Mouse (Mus musculus): ENCODE measurements around the gene Zdhhc5. TPM values are rescaled to one million over a fixed set of nuclear protein-coding genes. Genes with fewer than 3 reads are reported as not detected.

Gene Zdhhc5
- polyA plus RNA-seq, 1 experiment from 2014 or later: 28.2 TPM

- H3K4me3 ChIP-seq (ENCODE audit: low read length): no peak overlapping the region
- H3K36me3 ChIP-seq (ENCODE audit: control insufficient read depth, insufficient read depth, low read length): no peaks in the 10 kb centered on the region
- ATAC-seq (ENCODE audit: low read depth): peak; percentile 87
- no peaks in the 10 kb centered on the region for H3K9me3 ChIP-seq (ENCODE audit: control insufficient read depth, low read length)
- H3K27me3 ChIP-seq (ENCODE audit: control insufficient read depth, insufficient read depth, low read depth, low read length): no peaks in the 10 kb centered on the region
- WGBS: 47% methylated on average over 6 of the region's 6 CpGs
- no peak overlapping the region for H3K4me2 ChIP-seq (ENCODE audit: low read depth, low read length)
- no peaks in the 10 kb centered on the region for H3K4me1 ChIP-seq (replicated peaks; ENCODE audit: control insufficient read depth, insufficient read depth, low read length)
- H3K9ac ChIP-seq (ENCODE audit: low read length): no peak overlapping the region
- H3K27ac ChIP-seq (ENCODE audit: low read length): peak overlapping the region; percentile 47; the same call in 1 of the 2 replicates
Observed at GRCm38 (mm10) chr2:84750115-84750514, 35.1 kb upstream of the Zdhhc5 start.

DNA sequence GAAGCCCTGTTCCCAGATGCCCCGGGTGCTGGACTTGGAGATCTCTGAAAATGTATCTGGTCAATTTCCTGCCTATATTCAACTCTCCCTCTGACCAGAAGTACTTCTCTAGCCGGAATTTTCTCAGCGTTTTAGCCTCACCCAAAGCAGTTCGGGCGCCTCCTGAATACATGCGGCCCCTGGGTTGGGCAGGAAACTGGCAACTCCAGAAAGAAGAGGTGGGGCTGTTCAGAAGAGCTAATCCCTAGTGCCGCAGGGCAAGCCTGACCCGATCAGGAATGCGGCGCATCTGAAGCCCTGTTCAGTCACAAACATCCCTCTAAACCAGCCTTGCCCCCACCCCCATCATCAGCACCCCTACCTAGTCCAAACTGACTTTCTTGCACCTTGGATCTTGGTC, 29.1 kb upstream of the Zdhhc5 start:
- H3K4me3 ChIP-seq (ENCODE audit: low read length): peak overlapping the region; percentile 78
- no peaks in the 10 kb centered on the region for H3K27me3 ChIP-seq (ENCODE audit: control insufficient read depth, insufficient read depth, low read depth, low read length)
- no peaks in the 10 kb centered on the region for H3K9me3 ChIP-seq (ENCODE audit: control insufficient read depth, low read length)
- no peaks in the 10 kb centered on the region for H3K36me3 ChIP-seq (ENCODE audit: control insufficient read depth, insufficient read depth, low read length)
- peak overlapping the region; percentile 85 for H3K4me2 ChIP-seq (ENCODE audit: low read depth, low read length)
- H3K4me1 ChIP-seq (replicated peaks; ENCODE audit: control insufficient read depth, insufficient read depth, low read length): peaks cover 30% of the 10 kb centered on the region
- 1% methylated on average over 10 of the region's 10 CpGs for WGBS
- peak overlapping the region; percentile 70 for H3K9ac ChIP-seq (ENCODE audit: low read length)
- peak; percentile 51 for ATAC-seq (ENCODE audit: low read depth)
- peak overlapping the region; percentile 99 for H3K27ac ChIP-seq (ENCODE audit: low read length)

GRCm38 (mm10) chr2:84743561-84743960, 28.6 kb upstream of the Zdhhc5 start, which contains the start of gene Gm19426:
Gene Gm19426, minus strand, starts transcription at chr2:84743655.
- Histone ChIP-seq H3K27ac (ENCODE audit: low read length) (peak within 1 kb of the TSS; percentile 99), H3K9ac (ENCODE audit: low read length) (peak within 1 kb of the TSS; percentile 98), H3K36me3 (ENCODE audit: control insufficient read depth, insufficient read depth, low read length) (no peaks in the 10 kb centered on the region), H3K4me3 (ENCODE audit: low read length) (peak within 1 kb of the TSS; percentile 78), H3K9me3 (ENCODE audit: control insufficient read depth, low read length) (no peaks in the 10 kb centered on the region), H3K4me2 (ENCODE audit: low read depth, low read length) (peak within 1 kb of the TSS; percentile 85), H3K4me1 (replicated peaks; ENCODE audit: control insufficient read depth, insufficient read depth, low read length) (peaks cover 35% of the 10 kb centered on the region), H3K27me3 (ENCODE audit: control insufficient read depth, insufficient read depth, low read depth, low read length) (no peaks in the 10 kb centered on the region)
- peak; percentile 94 for ATAC-seq (ENCODE audit: low read depth)
- 1% methylated on average over 25 of the region's 25 CpGs for WGBS

DNA sequence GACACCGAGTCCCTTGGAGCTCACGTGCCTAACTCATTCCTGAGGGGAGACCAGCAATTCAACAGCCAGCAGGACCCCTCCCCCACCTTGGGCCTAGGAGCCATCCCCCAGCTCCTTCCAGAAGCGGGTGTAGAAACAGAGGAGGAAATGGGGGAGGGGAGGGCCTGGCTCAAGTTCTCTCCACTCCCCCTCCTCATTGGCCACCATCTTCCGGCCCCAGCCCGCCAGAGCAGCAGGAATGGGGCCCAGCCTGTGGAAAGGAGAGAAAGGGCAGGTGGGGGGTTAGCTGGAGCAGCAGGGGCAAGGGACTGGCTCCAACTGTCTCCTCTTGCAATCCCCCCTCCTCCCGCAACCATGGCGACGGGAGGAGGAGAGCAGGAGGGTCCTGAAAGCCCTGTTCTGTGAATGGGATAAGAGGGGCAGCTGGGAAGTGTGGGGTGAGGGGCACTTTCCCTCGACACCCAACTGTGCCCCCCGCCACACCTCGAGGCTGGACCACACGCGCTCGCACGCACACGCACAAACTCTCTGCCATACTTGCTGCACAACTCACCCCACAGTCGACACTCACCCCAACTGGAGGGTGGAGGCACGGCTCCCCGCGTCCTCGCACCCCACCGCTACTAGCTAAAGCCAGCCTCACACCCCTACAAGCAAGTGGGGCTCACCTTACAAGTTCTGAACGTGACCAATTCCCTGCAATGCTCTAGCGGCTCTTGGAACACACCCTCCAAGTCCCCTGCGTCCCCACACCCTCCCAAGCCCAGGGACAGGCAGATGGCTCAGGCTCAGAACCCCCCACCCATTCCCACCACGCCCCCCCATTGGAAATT, 27.7 kb upstream of the Zdhhc5 start:
- Histone ChIP-seq H3K27me3 (ENCODE audit: control insufficient read depth, insufficient read depth, low read depth, low read length) (no peaks in the 10 kb centered on the region), H3K9ac (ENCODE audit: low read length) (peak overlapping the region; percentile 98), H3K9me3 (ENCODE audit: control insufficient read depth, low read length) (no peaks in the 10 kb centered on the region), H3K4me3 (ENCODE audit: low read length) (peak overlapping the region; percentile 78), H3K4me1 (replicated peaks; ENCODE audit: control insufficient read depth, insufficient read depth, low read length) (peaks cover 44% of the 10 kb centered on the region), H3K36me3 (ENCODE audit: control insufficient read depth, insufficient read depth, low read length) (no peaks in the 10 kb centered on the region), H3K27ac (ENCODE audit: low read length) (peak overlapping the region; percentile 99), H3K4me2 (ENCODE audit: low read depth, low read length) (peak overlapping the region; percentile 85)
- peak; percentile 51 for ATAC-seq (ENCODE audit: low read depth)
- under 1% methylated on average over 26 of the region's 26 CpGs for WGBS

- no peaks in the 10 kb centered on the region for H3K9me3 ChIP-seq (ENCODE audit: control insufficient read depth, low read length)
- H3K4me1 ChIP-seq (replicated peaks; ENCODE audit: control insufficient read depth, insufficient read depth, low read length): peaks cover 51% of the 10 kb centered on the region
- H3K4me2 ChIP-seq (ENCODE audit: low read depth, low read length): peak overlapping the region; percentile 85
- peak; percentile 2; the same call in 1 of the 2 replicates for ATAC-seq (ENCODE audit: low read depth)
- peak overlapping the region; percentile 78 for H3K4me3 ChIP-seq (ENCODE audit: low read length)
- H3K9ac ChIP-seq (ENCODE audit: low read length): peak overlapping the region; percentile 98
- no peaks in the 10 kb centered on the region for H3K36me3 ChIP-seq (ENCODE audit: control insufficient read depth, insufficient read depth, low read length)
- H3K27ac ChIP-seq (ENCODE audit: low read length): peak overlapping the region; percentile 99
- H3K27me3 ChIP-seq (ENCODE audit: control insufficient read depth, insufficient read depth, low read depth, low read length): no peaks in the 10 kb centered on the region
- WGBS: 2% methylated on average over 5 of the region's 5 CpGs
Observed at GRCm38 (mm10) chr2:84741841-84742450, 27.0 kb upstream of the Zdhhc5 start.

- ATAC-seq (ENCODE audit: low read depth): no peak
- Histone ChIP-seq H3K27ac (ENCODE audit: low read length) (0 out of 2 replicates have a peak overlapping the region, but pooled peaks have one; percentile 15), H3K4me1 (replicated peaks; ENCODE audit: control insufficient read depth, insufficient read depth, low read length) (peaks cover 60% of the 10 kb centered on the region), H3K9ac (ENCODE audit: low read length) (peak overlapping the region; percentile 40; the same call in 1 of the 2 replicates), H3K36me3 (ENCODE audit: control insufficient read depth, insufficient read depth, low read length) (no peaks in the 10 kb centered on the region), H3K4me3 (ENCODE audit: low read length) (peak overlapping the region; percentile 78), H3K27me3 (ENCODE audit: control insufficient read depth, insufficient read depth, low read depth, low read length) (no peaks in the 10 kb centered on the region; the same call in 1 of the 2 replicates), H3K4me2 (ENCODE audit: low read depth, low read length) (peak overlapping the region; percentile 85), H3K9me3 (ENCODE audit: control insufficient read depth, low read length) (no peaks in the 10 kb centered on the region)
- 55% methylated on average over 15 of the region's 15 CpGs for whole genome bisulfite sequencing
Observed at GRCm38 (mm10) chr2:84740608-84741333, 25.8 kb upstream of the Zdhhc5 start.

DNA sequence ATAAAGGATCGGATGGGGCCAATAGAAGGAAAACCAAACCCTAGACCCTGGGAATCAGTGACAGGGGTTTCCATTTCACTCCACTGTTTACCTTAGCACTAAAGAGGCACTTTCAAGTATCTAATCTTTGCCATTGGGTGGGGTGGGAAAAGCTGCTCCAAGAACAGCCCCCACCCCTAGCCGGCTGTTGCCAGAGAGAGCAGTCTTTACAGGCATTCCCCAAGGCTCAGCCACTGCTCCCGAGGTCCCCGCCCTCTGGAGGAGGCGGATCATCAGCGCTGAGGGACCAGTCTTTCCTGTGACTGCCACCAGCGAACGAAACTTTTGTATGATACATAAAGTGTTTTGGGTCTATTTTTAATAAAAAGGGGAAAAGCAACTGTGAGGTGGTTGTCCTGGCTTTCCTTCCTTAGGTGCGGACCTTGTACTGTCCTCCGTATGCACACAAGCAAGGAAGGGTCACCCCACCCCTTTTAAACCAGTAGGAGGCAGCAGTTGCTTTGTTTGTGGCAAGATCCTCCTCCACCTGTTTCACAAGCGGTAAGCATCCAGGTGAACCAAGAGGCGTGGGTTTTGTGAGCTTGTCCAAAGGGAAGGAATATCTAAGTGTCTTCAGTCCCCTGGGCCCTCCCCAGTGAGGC, 23.4 kb upstream of the Zdhhc5 start:
- Histone ChIP-seq H3K9ac (ENCODE audit: low read length) (peak overlapping the region; percentile 36), H3K27ac (ENCODE audit: low read length) (peak overlapping the region; percentile 37; the same call in 1 of the 2 replicates)
- ATAC-seq (ENCODE audit: low read depth): peak; percentile 37

DNA sequence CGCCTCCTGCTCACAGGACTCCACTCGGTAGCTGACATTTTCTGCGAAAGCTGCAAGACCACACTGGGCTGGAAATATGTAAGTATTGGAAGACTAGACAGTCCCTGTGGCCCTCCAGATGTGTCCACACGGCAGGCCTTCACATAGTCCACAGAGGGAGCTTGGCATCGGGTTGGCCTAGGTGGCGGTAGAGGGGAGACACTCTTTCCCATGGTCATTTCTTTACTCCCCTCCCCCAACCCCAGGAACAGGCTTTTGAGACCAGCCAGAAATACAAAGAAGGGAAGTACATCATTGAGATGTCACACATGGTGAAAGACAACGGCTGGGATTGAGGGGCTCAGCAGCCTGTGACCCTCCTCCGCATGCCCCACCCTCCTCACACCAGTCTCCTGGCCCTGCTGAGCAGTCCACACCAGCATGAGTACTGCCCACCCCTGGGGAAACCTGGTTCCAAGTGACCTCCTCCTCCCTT, 22.5 kb upstream of the Zdhhc5 start:
- Histone ChIP-seq H3K9ac (ENCODE audit: low read length) (peak overlapping the region; percentile 34), H3K9me3 (ENCODE audit: control insufficient read depth, low read length) (no peaks in the 10 kb centered on the region), H3K4me2 (ENCODE audit: low read depth, low read length) (peak overlapping the region; percentile 35), H3K36me3 (ENCODE audit: control insufficient read depth, insufficient read depth, low read length) (no peaks in the 10 kb centered on the region), H3K4me3 (ENCODE audit: low read length) (no peak overlapping the region), H3K4me1 (replicated peaks; ENCODE audit: control insufficient read depth, insufficient read depth, low read length) (peaks cover 63% of the 10 kb centered on the region), H3K27me3 (ENCODE audit: control insufficient read depth, insufficient read depth, low read depth, low read length) (peaks cover 3% of the 10 kb centered on the region), H3K27ac (ENCODE audit: low read length) (peak overlapping the region; percentile 31)
- ATAC-seq (ENCODE audit: low read depth): peak; percentile 39
- WGBS: 1% methylated on average over 8 of the region's 8 CpGs

More for the DNA sequence above, 23.4 kb upstream of the Zdhhc5 start:
- H3K4me2 ChIP-seq (ENCODE audit: low read depth, low read length): peak overlapping the region; percentile 35
- H3K36me3 ChIP-seq (ENCODE audit: control insufficient read depth, insufficient read depth, low read length): no peaks in the 10 kb centered on the region
- peak overlapping the region; percentile 9; the same call in 1 of the 2 replicates for H3K4me3 ChIP-seq (ENCODE audit: low read length)
- peaks cover 63% of the 10 kb centered on the region for H3K4me1 ChIP-seq (replicated peaks; ENCODE audit: control insufficient read depth, insufficient read depth, low read length)
- H3K27me3 ChIP-seq (ENCODE audit: control insufficient read depth, insufficient read depth, low read depth, low read length): peaks cover 3% of the 10 kb centered on the region
- WGBS: under 1% methylated on average over 12 of the region's 12 CpGs
- H3K9me3 ChIP-seq (ENCODE audit: control insufficient read depth, low read length): no peaks in the 10 kb centered on the region

All from lung, embryonic 16.5 days (tissue).